Mouse (Mus musculus) bone marrow macrophage, adult 2 months (primary cell): ENCODE measurements around the gene Depdc1b.

Experiments
- CTCF ChIP-seq: IDR thresholded peaks from 2 replicates; pipeline ENCODE4 v1.5.1; 2012; ENCODE audit warnings: low read depth, mild to moderate bottlenecking, low read length, moderate library complexity
- POLR2A ChIP-seq: IDR thresholded peaks from 2 replicates; pipeline ENCODE4 v1.6.1; 2012; ENCODE audit warnings: mild to moderate bottlenecking, low read depth, low read length, borderline replicate concordance

- TF ChIP-seq CTCF (no peak), POLR2A (no peak)
Measured at GRCm38 (mm10) chr13:108317414-108317813, 1.3 kb downstream of the Depdc1b start.
